Mouse (Mus musculus) layer of hippocampus, adult 8-10 months (tissue): ENCODE results near the gene Defa17. TPM values are rescaled to one million over a fixed set of nuclear protein-coding genes. Genes with fewer than 3 reads are reported as not detected.
"Not testable (repeated sequence)": the region's sequence is repeated elsewhere in the genome, so short reads cannot be mapped to it uniquely, and the experiment has no call there.

Source experiments
- DNase-seq, 2 experiments: peaks; one replicate each; pipeline ENCODE4 v3.0.0; 2022; ENCODE audit warnings: low spot score in 2 of 2
- total RNA-seq, 4 experiments: library from RNA; stranded (reverse); gene quantifications; 2 replicates each; pipeline ENCODE4 v1.2.4; 2022

Gene Defa17
- not detected for total RNA-seq

DNA sequence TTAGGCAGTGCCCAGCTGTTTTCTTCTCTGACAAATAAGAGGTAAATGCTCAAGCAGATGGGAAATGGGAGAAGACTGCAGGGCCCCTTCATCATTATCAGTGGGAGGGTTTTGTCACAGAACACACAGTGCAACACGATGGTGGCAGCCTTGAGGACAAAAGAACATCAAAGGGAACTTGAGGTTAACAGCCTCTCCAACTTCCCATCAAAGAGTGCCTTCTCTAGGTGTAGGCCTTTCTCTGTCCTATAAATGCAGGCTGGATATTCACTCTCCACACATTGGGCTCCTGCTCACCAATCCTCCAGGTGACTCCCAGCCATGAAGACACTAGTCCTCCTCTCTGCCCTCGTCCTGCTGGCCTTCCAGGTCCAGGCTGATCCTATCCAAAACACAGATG, at the start of gene Defa17:
Gene Defa17 (plus strand): TSS at position 301 of the 400 bp plus-strand sequence.
- not testable (repeated sequence) for DNase-seq

DNA sequence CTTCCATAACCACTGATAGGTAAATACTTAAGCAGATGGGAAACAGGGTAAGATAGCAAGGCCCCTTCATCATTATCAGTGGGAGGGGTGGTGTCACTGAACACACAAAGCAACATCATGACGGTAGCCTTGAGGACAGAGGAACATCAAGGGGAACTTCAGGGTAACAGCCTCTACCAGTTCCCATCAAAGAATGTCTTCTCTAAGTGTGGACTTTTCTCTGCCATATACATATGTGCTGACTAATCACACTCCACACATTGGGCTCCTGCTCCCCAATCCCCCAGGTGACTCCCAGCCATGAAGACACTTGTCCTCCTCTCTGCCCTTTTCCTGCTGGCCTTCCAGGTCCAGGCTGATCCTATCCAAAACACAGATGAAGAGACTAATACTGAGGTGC, 37.7 kb upstream of the Defa17 start, which contains the start of gene Defa26:
Gene Defa26 (plus strand): TSS at position 301 of the 400 bp plus-strand sequence.
- DNase-seq, result not testable (repeated sequence)

DNA sequence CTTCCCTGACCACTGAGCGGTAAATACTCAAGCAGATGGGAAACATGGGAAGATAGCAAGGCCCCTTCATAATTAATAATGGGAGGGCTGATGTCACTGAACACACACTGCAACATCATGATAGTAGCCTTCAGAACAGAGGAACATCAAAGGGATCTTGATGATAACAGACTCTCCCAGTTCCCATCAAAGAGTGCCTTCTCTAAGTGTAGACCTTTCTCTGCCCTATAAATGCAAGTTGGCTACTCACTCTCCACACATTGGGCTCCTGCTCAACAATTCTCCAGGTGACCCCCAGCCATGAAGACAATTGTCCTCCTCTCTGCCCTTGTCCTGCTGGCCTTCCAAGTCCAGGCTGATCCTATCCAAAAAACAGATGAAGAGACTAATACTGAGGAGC, 9.9 kb downstream of the Defa17 start, which contains the start of gene Defa34:
Gene Defa34 (plus strand): TSS at position 301 of the 400 bp plus-strand sequence.
- DNase-seq, result not testable (repeated sequence)

DNA sequence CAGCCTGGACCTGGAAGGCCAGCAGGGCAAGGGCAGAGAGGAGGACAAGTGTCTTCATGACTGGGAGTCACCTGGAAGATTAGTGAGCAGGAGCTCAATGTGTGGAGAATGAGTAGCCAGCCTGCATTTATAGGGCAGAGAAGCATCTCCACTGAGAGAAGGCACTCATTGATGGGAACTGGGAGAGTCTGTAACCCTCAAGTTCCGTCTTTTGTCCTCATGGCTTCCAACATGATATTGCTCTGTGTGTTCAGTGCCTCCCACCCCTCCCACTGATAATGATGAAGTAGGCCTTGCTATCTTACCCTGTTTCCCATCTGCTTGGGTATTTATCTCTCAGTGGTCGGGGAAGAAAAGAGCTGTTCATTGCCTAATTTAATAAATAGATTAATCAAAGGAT, 48.0 kb downstream of the Defa17 start, which contains the start of gene AY761184:
Gene AY761184 (minus strand): TSS at position 101 of the 400 bp plus-strand sequence.
- not testable (repeated sequence) for DNase-seq

Other genes with a start within 250 kb of the Defa17 start
- not detected for gene Defa36, start 228.4 kb upstream of the Defa17 start, total RNA-seq
- not detected for gene Gm7849, start 199.2 kb upstream of the Defa17 start, total RNA-seq
- gene Defa20, start 146.5 kb upstream of the Defa17 start, total RNA-seq, result not detected
- not detected for gene Defa32, start 126.7 kb upstream of the Defa17 start, total RNA-seq
- not detected for gene Defa37, start 90.4 kb upstream of the Defa17 start, total RNA-seq
- gene Defa28, start 72.8 kb upstream of the Defa17 start, total RNA-seq, result not detected
- not detected for gene Gm7861, start 61.3 kb upstream of the Defa17 start, total RNA-seq
- gene Defa26, start 37.6 kb upstream of the Defa17 start, total RNA-seq, result not detected
- gene Defa34, start 10.0 kb downstream of the Defa17 start, total RNA-seq, result not detected
- not detected for gene AY761184, start 47.9 kb downstream of the Defa17 start, total RNA-seq
- gene Defa24, start 78.7 kb downstream of the Defa17 start, total RNA-seq, result not detected
- not detected for gene Defb50, start 167.8 kb downstream of the Defa17 start, total RNA-seq
- gene Defb2, start 184.1 kb downstream of the Defa17 start, total RNA-seq, result not detected
- not detected for gene Defb10, start 203.1 kb downstream of the Defa17 start, total RNA-seq
- not detected for gene Defb9, start 229.6 kb downstream of the Defa17 start, total RNA-seq